Mouse (Mus musculus) erythroblast, embryonic 14.5 days (primary cell): Measurements from ENCODE around the gene Ccsap.

Experiments
- GATA1 ChIP-seq: IDR thresholded peaks from 2 replicates; pipeline ENCODE4 v1.6.1; 2012; ENCODE audit warnings: low read length, inconsistent platforms, mixed read lengths
- TAL1 ChIP-seq: IDR thresholded peaks from 3 replicates; pipeline ENCODE4 v1.6.1; 2012; ENCODE audit warnings: low read length, inconsistent platforms, mixed read lengths

DNA sequence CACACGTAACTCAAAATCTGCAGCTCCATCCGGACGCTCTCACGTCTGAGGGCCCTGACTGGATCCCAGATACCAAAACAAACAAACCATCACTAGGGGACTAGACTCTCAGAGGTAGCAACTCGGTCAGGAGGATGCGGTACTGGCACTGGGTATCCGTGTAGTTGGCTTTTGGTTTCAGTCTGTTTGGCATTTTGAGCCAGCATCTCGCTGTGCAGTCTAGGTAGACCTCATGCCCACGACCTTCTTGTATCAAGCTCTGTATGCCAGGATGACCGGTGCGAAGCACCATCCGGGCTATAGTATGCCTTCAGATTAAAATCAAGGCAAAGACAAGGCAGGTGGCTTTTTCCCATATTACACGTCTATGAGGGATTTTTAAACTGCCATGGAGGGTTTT lies 32.5 kb downstream of the Ccsap start:
- no peak for TF ChIP-seq GATA1
- TF ChIP-seq TAL1 = no peak
